Comparison of ENCODE assay signal across 1 mouse cellular context in the genomic region with DNA sequence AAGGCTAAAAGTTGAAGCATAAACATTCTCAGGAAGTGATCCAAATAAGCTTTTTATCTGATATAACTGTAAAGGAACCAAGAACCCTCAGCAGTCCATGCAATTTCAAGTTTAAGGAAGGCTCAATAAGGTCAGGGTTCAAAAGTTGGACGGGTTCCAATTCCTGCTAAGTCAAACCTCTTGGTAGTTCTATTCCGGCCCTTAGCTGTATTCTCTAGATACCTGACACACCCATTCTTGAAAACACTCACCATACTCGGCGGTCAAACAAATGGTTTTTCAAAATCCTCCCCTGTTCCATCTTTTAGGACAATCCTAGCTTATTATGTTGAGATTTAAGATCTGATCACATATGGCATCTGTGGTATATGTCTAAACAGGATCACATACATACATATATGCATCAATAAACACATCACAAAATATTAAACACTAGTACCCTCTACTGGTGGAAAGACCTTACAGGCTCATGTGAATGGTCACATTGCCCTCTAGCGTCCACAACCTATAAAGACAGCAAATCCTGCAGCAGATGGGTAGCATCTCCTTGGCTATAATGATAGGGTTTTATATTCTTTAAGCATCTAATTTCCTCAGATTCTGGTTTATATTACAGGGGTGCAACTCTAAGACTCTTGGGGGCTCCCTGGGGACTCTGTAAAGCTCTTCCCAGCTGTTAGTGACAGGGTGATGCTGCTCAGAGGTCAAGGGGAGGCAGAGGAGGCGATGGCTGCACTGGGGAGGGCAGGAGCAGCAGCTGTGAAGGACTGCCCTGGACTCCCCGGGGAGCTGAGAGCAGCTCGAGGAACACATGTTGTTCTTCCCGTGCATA.
A peak's percentile ranks its signal among the peaks of the same experiment; 100 is the strongest.
TF ChIP-seq lines count a peak whose summit lies in the region.

No protein-coding gene starts in this region.

TF ChIP-seq in CH12.LX, 34 proteins besides CTCF, POLR2A, EP300 and RAD21 (continued from another document):
- TF ChIP-seq ZC3H11A (IDR thresholded peaks at IDR 0.05; ENCODE audit: low read depth, low read length): peak; percentile 94
- TF ChIP-seq IRF4 (IDR thresholded peaks at IDR 0.05; ENCODE audit: low read depth, low read length): peak; percentile 39; the same call in 1 of the 2 replicates
- 0 out of 2 replicates have a peak, but pooled peaks have one; percentile 45 for TF ChIP-seq E2F4 (IDR thresholded peaks at IDR 0.05; ENCODE audit: insufficient replicate concordance, low read depth, low read length)
- TF ChIP-seq MYC (IDR thresholded peaks at IDR 0.05; ENCODE audit: low read depth, low read length): peak; percentile 79
- TF ChIP-seq CHD1 (IDR thresholded peaks at IDR 0.05; ENCODE audit: low read depth, low read length): no peak
- peak; percentile 25; the same call in 1 of the 2 replicates for TF ChIP-seq JUN (IDR thresholded peaks at IDR 0.05; ENCODE audit: insufficient read depth, low read depth, low read length)
- TF ChIP-seq BHLHE40 (IDR thresholded peaks at IDR 0.05; ENCODE audit: low read depth, low read length): 0 out of 2 replicates have a peak, but pooled peaks have one; percentile 7
- no peak for TF ChIP-seq HCFC1 (IDR thresholded peaks at IDR 0.05; ENCODE audit: low read depth, low read length)
- TF ChIP-seq MAZ (IDR thresholded peaks at IDR 0.05; ENCODE audit: low read depth, low read length): peak; percentile 80
- no peak for TF ChIP-seq MEF2A (IDR thresholded peaks at IDR 0.05; ENCODE audit: borderline replicate concordance, low read depth, low read length)
- TF ChIP-seq CHD2 (IDR thresholded peaks at IDR 0.05; ENCODE audit: low read length): no peak
- TF ChIP-seq KAT2A (IDR thresholded peaks at IDR 0.05; ENCODE audit: insufficient replicate concordance, low read length): no peak
- TF ChIP-seq SMC3 (IDR thresholded peaks at IDR 0.05; ENCODE audit: low read depth, low read length): peak; percentile 97
- no peak for TF ChIP-seq USF2 (conservative IDR thresholded peaks at IDR 0.05; ENCODE audit: low read depth, low read length)
- peak; percentile 52; the same call in 1 of the 2 replicates for TF ChIP-seq TCF12 (IDR thresholded peaks at IDR 0.05; ENCODE audit: low read depth, low read length)
- no peak for TF ChIP-seq ETS1 (conservative IDR thresholded peaks at IDR 0.05; ENCODE audit: low read depth, low read length)
- no peak for TF ChIP-seq ZKSCAN1 (IDR thresholded peaks at IDR 0.05; ENCODE audit: borderline replicate concordance, low read depth, low read length)
- TF ChIP-seq TBP (conservative IDR thresholded peaks at IDR 0.05; ENCODE audit: low read depth, low read length): no peak
- no peak for TF ChIP-seq MXI1 (IDR thresholded peaks at IDR 0.05; ENCODE audit: low read depth, low read length)
- TF ChIP-seq ZMIZ1 (IDR thresholded peaks at IDR 0.05; ENCODE audit: low read depth, low read length): no peak
- TF ChIP-seq NRF1 (IDR thresholded peaks at IDR 0.05; ENCODE audit: low read depth, low read length): no peak
- TF ChIP-seq ZNF384 (IDR thresholded peaks at IDR 0.05; ENCODE audit: low read depth, low read length): peak; percentile 44
- no peak for TF ChIP-seq PAX5 (IDR thresholded peaks at IDR 0.05; ENCODE audit: low read length)
- TF ChIP-seq NELFE (IDR thresholded peaks at IDR 0.05; ENCODE audit: low read depth, low read length): peak; percentile 89; the same call in 1 of the 2 replicates
- TF ChIP-seq POLR2AphosphoS2 (IDR thresholded peaks at IDR 0.05; ENCODE audit: low read depth, low read length): no peak
- TF ChIP-seq SIN3A (IDR thresholded peaks at IDR 0.05; ENCODE audit: low read length): peak; percentile 65; the same call in 1 of the 2 replicates
- no peak for TF ChIP-seq UBTF (IDR thresholded peaks at IDR 0.05; ENCODE audit: low read depth, low read length)
- peak; percentile 17; the same call in 1 of the 2 replicates for TF ChIP-seq ELF1 (IDR thresholded peaks at IDR 0.05; ENCODE audit: low read depth, low read length)
